9 mouse cellular contexts compared by ENCODE assay signal in genomic region chr16:32597909-32598381, GRCm38 (mm10). TPM values are rescaled to one million over a fixed set of nuclear protein-coding genes. Genes with fewer than 3 reads are reported as not detected.
DNase-seq lines count a peak whose midpoint lies in the region; ATAC-seq lines count a peak whose summit lies in the region.
"Had no signal": no experiment of that assay in that cellular context is flagged by ENCODE, and none has a peak within 500 bp of the region (broad histone marks: within the 10 kb centered on the region; RNA-seq: fewer than 3 reads in every experiment).

No protein-coding gene starts in this region.

- H3K4me1 ChIP-seq in midbrain, embryonic 10.5 days: peaks cover 6% of the 10 kb centered on the region; the same call in 1 of the 2 replicates
- peaks cover 4% of the 10 kb centered on the region for H3K4me1 ChIP-seq in midbrain, embryonic 15.5 days
- no peaks in the 10 kb centered on the region for H3K4me1 ChIP-seq in intestine, embryonic 16.5 days (ENCODE audit: control insufficient read depth, insufficient read depth, low read length)

- no peaks in the 10 kb centered on the region for H3K27me3 ChIP-seq in midbrain, embryonic 10.5 days (ENCODE audit: low read depth, poor library complexity, severe bottlenecking)
- no peaks in the 10 kb centered on the region for H3K27me3 ChIP-seq in midbrain, embryonic 15.5 days (replicated peaks)
- no peaks in the 10 kb centered on the region for H3K27me3 ChIP-seq in intestine, embryonic 16.5 days (replicated peaks; ENCODE audit: control insufficient read depth, insufficient read depth, low read length)
- H3K27me3 ChIP-seq: embryonic facial prominence, embryonic 13.5 days had no signal

- H3K9ac ChIP-seq in midbrain, embryonic 15.5 days: no peak overlapping the region
- H3K9ac ChIP-seq in intestine, embryonic 16.5 days (ENCODE audit: low read depth, low read length): no peak overlapping the region
- H3K9ac ChIP-seq: embryonic facial prominence, embryonic 13.5 days had no signal

- no peak overlapping the region for H3K4me3 ChIP-seq in midbrain, embryonic 10.5 days
- no peak overlapping the region for H3K4me3 ChIP-seq in midbrain, embryonic 15.5 days
- no peak overlapping the region for H3K4me3 ChIP-seq in intestine, embryonic 16.5 days (ENCODE audit: low read length)
- H3K4me3 ChIP-seq: embryonic facial prominence, embryonic 13.5 days had no signal

- 55% methylated on average over 4 of the region's 4 CpGs for WGBS in midbrain, embryonic 10.5 days
- WGBS in midbrain, embryonic 15.5 days: 27% methylated on average over 4 of the region's 4 CpGs
- 45% methylated on average over 4 of the region's 4 CpGs for WGBS in intestine, embryonic 16.5 days

- DNase-seq in cerebellum, adult 9-10 months: no peak
- no peak for DNase-seq in midbrain, embryonic 10.5 days (ENCODE audit: low spot score)
- DNase-seq in fibroblast of lung, adult 2 months (ENCODE audit: low read depth): peak; percentile 38
- peak; percentile 22 for DNase-seq in lung, postnatal 36 days
- DNase-seq in embryo, embryonic 10.5 days (ENCODE audit: low spot score): no peak

- ATAC-seq in cerebellum, adult (ENCODE audit: insufficient number of reproducible peaks, low FRiP score, low TSS enrichment): peak; percentile 52; the same call in 1 of the 2 replicates
- ATAC-seq in midbrain, embryonic 15.5 days (replicated peaks): no peak
- no peak for ATAC-seq in intestine, embryonic 16.5 days

- no peaks in the 10 kb centered on the region for H3K36me3 ChIP-seq in midbrain, embryonic 10.5 days
- no peaks in the 10 kb centered on the region for H3K36me3 ChIP-seq in midbrain, embryonic 15.5 days (replicated peaks)
- no peaks in the 10 kb centered on the region for H3K36me3 ChIP-seq in intestine, embryonic 16.5 days (ENCODE audit: control insufficient read depth, insufficient read depth, low read length)
- H3K36me3 ChIP-seq: embryonic facial prominence, embryonic 13.5 days had no signal

- peak overlapping the region; percentile 42; the same call in 1 of the 2 replicates for H3K27ac ChIP-seq in midbrain, embryonic 10.5 days (replicated peaks)
- no peak overlapping the region for H3K27ac ChIP-seq in midbrain, embryonic 15.5 days
- no peak overlapping the region for H3K27ac ChIP-seq in intestine, embryonic 16.5 days (ENCODE audit: low read length)
- H3K27ac ChIP-seq: embryonic facial prominence, embryonic 13.5 days had no signal

- no peak overlapping the region for H3K4me2 ChIP-seq in midbrain, embryonic 15.5 days
- H3K4me2 ChIP-seq in intestine, embryonic 16.5 days (ENCODE audit: low read depth, low read length): no peak overlapping the region
- H3K4me2 ChIP-seq: embryonic facial prominence, embryonic 13.5 days had no signal

- no peaks in the 10 kb centered on the region for H3K9me3 ChIP-seq in midbrain, embryonic 10.5 days (replicated peaks)
- H3K9me3 ChIP-seq in midbrain, embryonic 15.5 days: no peaks in the 10 kb centered on the region
- no peaks in the 10 kb centered on the region for H3K9me3 ChIP-seq in intestine, embryonic 16.5 days (ENCODE audit: control insufficient read depth, low read length)
- H3K9me3 ChIP-seq: embryonic facial prominence, embryonic 13.5 days had no signal

RNA-seq across cellular contexts. Expression of gene Tfrc, which starts 10.8 kb away (rescaled TPM):
- polyA plus RNA-seq in midbrain, embryonic 10.5 days (2016; fragmentation: Nextera tagmentation; extraction: Ambion mirVana): 68.7 and 71.9 TPM in 2 replicates
- polyA plus RNA-seq in midbrain, embryonic 15.5 days (2015; fragmentation: Nextera tagmentation; extraction: Ambion mirVana): 33.0 and 35.6 TPM in 2 replicates
- polyA plus RNA-seq in intestine, embryonic 16.5 days (2015; fragmentation: Nextera tagmentation; extraction: Ambion mirVana): 56.4 and 64.9 TPM in 2 replicates

RNA-seq across cellular contexts. Expression of gene Tnk2, which starts 45.7 kb away (rescaled TPM):
- 8.4 and 9.8 TPM in 2 replicates for polyA plus RNA-seq in midbrain, embryonic 10.5 days (2016; fragmentation: Nextera tagmentation; extraction: Ambion mirVana)
- 22.0 and 24.2 TPM in 2 replicates for polyA plus RNA-seq in midbrain, embryonic 15.5 days (2015; fragmentation: Nextera tagmentation; extraction: Ambion mirVana)
- polyA plus RNA-seq in intestine, embryonic 16.5 days (2015; fragmentation: Nextera tagmentation; extraction: Ambion mirVana): 7.5 and 7.7 TPM in 2 replicates

Comparison
In these comparisons a context has a peak if more than half of its experiments do, and no peak if none do; other contexts are left out.
1. DNase-seq: peak in fibroblast of lung, adult 2 months (single experiment) and lung, postnatal 36 days (single experiment); none in cerebellum, adult 9-10 months (single experiment), midbrain, embryonic 10.5 days (single experiment) and embryo, embryonic 10.5 days (single experiment).